Mouse (Mus musculus): ENCODE data around the gene Gm11565. TPM values are rescaled to one million over a fixed set of nuclear protein-coding genes. Genes with fewer than 3 reads are reported as not detected.

The Gm11565 gene
- not detected in 2 replicates for polyA plus RNA-seq (2015; fragmentation: Nextera tagmentation; extraction: Ambion mirVana)

GRCm38 (mm10) chr11:99914451-99914850, at the start of gene Gm11565:
Gene Gm11565, plus strand, starts transcription at chr11:99914751.

DNA sequence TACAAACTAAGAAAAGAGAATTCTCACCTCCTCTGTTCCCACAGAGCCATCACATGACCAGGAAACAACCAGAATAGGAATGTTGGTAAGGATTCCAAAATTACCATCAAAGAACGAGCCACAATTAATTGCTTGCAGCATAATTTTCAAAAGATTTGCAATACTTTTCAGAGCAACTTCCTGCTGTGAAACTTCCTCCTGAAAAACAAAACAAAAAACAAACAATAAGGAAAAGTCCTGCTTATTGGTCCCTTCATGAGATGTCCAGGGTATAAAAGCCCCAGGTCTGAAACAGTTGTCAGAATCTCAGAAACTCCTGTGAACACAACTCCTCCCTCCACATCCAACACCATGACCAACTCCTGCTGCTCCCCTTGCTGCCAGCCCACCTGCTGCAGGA, 41.5 kb upstream of the Gm11565 start, which contains the start of gene Krtap9-1:
Gene Krtap9-1 (plus strand): TSS at position 301 of the 400 bp plus-strand sequence.

GRCm38 (mm10) chr11:99878887-99879286, 35.7 kb upstream of the Gm11565 start, which contains the start of gene Gm11567:
Gene Gm11567, plus strand, starts transcription at chr11:99879187.

GRCm38 (mm10) chr11:99907620-99908019, 6.9 kb upstream of the Gm11565 start, which contains the start of gene Krtap31-1:
Gene Krtap31-1, plus strand, starts transcription at chr11:99907920.

DNA sequence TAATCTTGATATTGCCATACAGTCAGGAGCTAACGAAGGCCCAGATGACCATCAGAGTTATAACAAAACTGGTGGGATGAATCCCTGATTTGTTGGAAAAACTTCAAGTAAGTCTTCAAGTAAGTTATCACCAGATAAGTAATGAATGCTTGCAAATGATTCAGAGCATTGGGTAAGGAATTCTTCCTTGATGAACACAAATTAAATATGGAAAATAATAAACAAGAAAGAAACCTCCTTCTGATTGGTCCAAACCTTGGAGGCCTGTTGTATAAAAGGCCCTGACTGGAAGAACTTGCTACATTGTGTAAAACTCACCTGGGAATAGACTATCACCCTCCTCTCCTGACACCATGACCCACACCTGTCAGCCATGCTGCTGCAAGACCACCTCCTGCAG, 21.4 kb downstream of the Gm11565 start, which contains the start of gene Krtap31-2:
Gene Krtap31-2 (plus strand): TSS at position 301 of the 400 bp plus-strand sequence.

GRCm38 (mm10) chr11:99948175-99948574, 33.6 kb downstream of the Gm11565 start, which contains the start of gene Krtap9-5:
Gene Krtap9-5, plus strand, starts transcription at chr11:99948475.

Other genes starting within 250 kb of the Gm11565 start
- not detected in 2 replicates for gene Krtap4-6, start 248.8 kb upstream of the Gm11565 start, polyA plus RNA-seq (2015; fragmentation: Nextera tagmentation; extraction: Ambion mirVana)
- not detected in 2 replicates for gene Gm14190, start 224.0 kb upstream of the Gm11565 start, polyA plus RNA-seq (2015; fragmentation: Nextera tagmentation; extraction: Ambion mirVana)
- not detected in 2 replicates for gene Gm14180, start 180.5 kb upstream of the Gm11565 start, polyA plus RNA-seq (2015; fragmentation: Nextera tagmentation; extraction: Ambion mirVana)
- not detected in 2 replicates for gene Gm11595, start 141.8 kb upstream of the Gm11565 start, polyA plus RNA-seq (2015; fragmentation: Nextera tagmentation; extraction: Ambion mirVana)
- gene Krtap4-8, start 134.0 kb upstream of the Gm11565 start, polyA plus RNA-seq (2015; fragmentation: Nextera tagmentation; extraction: Ambion mirVana) = not detected in 2 replicates
- gene Krtap4-9, start 129.6 kb upstream of the Gm11565 start, polyA plus RNA-seq (2015; fragmentation: Nextera tagmentation; extraction: Ambion mirVana) = not detected in 2 replicates
- gene Gm11596, start 121.3 kb upstream of the Gm11565 start, polyA plus RNA-seq (2015; fragmentation: Nextera tagmentation; extraction: Ambion mirVana) = not detected in 2 replicates
- not detected in 2 replicates for gene Gm11569, start 115.8 kb upstream of the Gm11565 start, polyA plus RNA-seq (2015; fragmentation: Nextera tagmentation; extraction: Ambion mirVana)
- gene Gm11554, start 110.3 kb upstream of the Gm11565 start, polyA plus RNA-seq (2015; fragmentation: Nextera tagmentation; extraction: Ambion mirVana) = not detected in 2 replicates
- not detected in 2 replicates for gene Krtap4-13, start 104.9 kb upstream of the Gm11565 start, polyA plus RNA-seq (2015; fragmentation: Nextera tagmentation; extraction: Ambion mirVana)
- gene Gm11564, start 99.1 kb upstream of the Gm11565 start, polyA plus RNA-seq (2015; fragmentation: Nextera tagmentation; extraction: Ambion mirVana) = not detected in 2 replicates
- gene 2300003K06Rik, start 76.7 kb upstream of the Gm11565 start, polyA plus RNA-seq (2015; fragmentation: Nextera tagmentation; extraction: Ambion mirVana) = not detected in 2 replicates
- gene Krtap4-16, start 63.1 kb upstream of the Gm11565 start, polyA plus RNA-seq (2015; fragmentation: Nextera tagmentation; extraction: Ambion mirVana) = not detected in 2 replicates
- not detected in 2 replicates for gene Gm11568, start 56.8 kb upstream of the Gm11565 start, polyA plus RNA-seq (2015; fragmentation: Nextera tagmentation; extraction: Ambion mirVana)
- gene Gm11559, start 50.3 kb upstream of the Gm11565 start, polyA plus RNA-seq (2015; fragmentation: Nextera tagmentation; extraction: Ambion mirVana) = not detected in 2 replicates
- gene Krtap9-1, start 41.4 kb upstream of the Gm11565 start, polyA plus RNA-seq (2015; fragmentation: Nextera tagmentation; extraction: Ambion mirVana) = not detected in 2 replicates
- gene Gm11567, start 35.6 kb upstream of the Gm11565 start, polyA plus RNA-seq (2015; fragmentation: Nextera tagmentation; extraction: Ambion mirVana) = not detected in 2 replicates
- gene Krtap31-1, start 6.8 kb upstream of the Gm11565 start, polyA plus RNA-seq (2015; fragmentation: Nextera tagmentation; extraction: Ambion mirVana) = not detected in 2 replicates
- not detected in 2 replicates for gene Krtap31-2, start 21.5 kb downstream of the Gm11565 start, polyA plus RNA-seq (2015; fragmentation: Nextera tagmentation; extraction: Ambion mirVana)
- gene Krtap9-5, start 33.7 kb downstream of the Gm11565 start, polyA plus RNA-seq (2015; fragmentation: Nextera tagmentation; extraction: Ambion mirVana) = not detected in 2 replicates
- not detected in 2 replicates for gene Krtap29-1, start 64.3 kb downstream of the Gm11565 start, polyA plus RNA-seq (2015; fragmentation: Nextera tagmentation; extraction: Ambion mirVana)
- not detected in 2 replicates for gene Krtap16-1, start 71.8 kb downstream of the Gm11565 start, polyA plus RNA-seq (2015; fragmentation: Nextera tagmentation; extraction: Ambion mirVana)
- not detected in 2 replicates for gene Krtap17-1, start 79.2 kb downstream of the Gm11565 start, polyA plus RNA-seq (2015; fragmentation: Nextera tagmentation; extraction: Ambion mirVana)
- gene Krt33a, start 101.5 kb downstream of the Gm11565 start, polyA plus RNA-seq (2015; fragmentation: Nextera tagmentation; extraction: Ambion mirVana) = not detected in 2 replicates
- not detected in 2 replicates for gene Krt33b, start 115.1 kb downstream of the Gm11565 start, polyA plus RNA-seq (2015; fragmentation: Nextera tagmentation; extraction: Ambion mirVana)
- not detected in 2 replicates for gene Krt34, start 126.8 kb downstream of the Gm11565 start, polyA plus RNA-seq (2015; fragmentation: Nextera tagmentation; extraction: Ambion mirVana)
- not detected in 2 replicates for gene Krt31, start 135.8 kb downstream of the Gm11565 start, polyA plus RNA-seq (2015; fragmentation: Nextera tagmentation; extraction: Ambion mirVana)
- not detected in 2 replicates for gene Krt32, start 173.5 kb downstream of the Gm11565 start, polyA plus RNA-seq (2015; fragmentation: Nextera tagmentation; extraction: Ambion mirVana)
- not detected in 2 replicates for gene Krt35, start 181.5 kb downstream of the Gm11565 start, polyA plus RNA-seq (2015; fragmentation: Nextera tagmentation; extraction: Ambion mirVana)
- 0.12 and 0.14 TPM in 2 replicates for gene Krt36, start 190.9 kb downstream of the Gm11565 start, polyA plus RNA-seq (2015; fragmentation: Nextera tagmentation; extraction: Ambion mirVana)
- gene Krt13, start 206.8 kb downstream of the Gm11565 start, polyA plus RNA-seq (2015; fragmentation: Nextera tagmentation; extraction: Ambion mirVana) = 0.33 and 5.9 TPM in 2 replicates
- gene Krt15, start 221.2 kb downstream of the Gm11565 start, polyA plus RNA-seq (2015; fragmentation: Nextera tagmentation; extraction: Ambion mirVana) = 0.66 and 2.0 TPM in 2 replicates
- gene Krt19, start 233.9 kb downstream of the Gm11565 start, polyA plus RNA-seq (2015; fragmentation: Nextera tagmentation; extraction: Ambion mirVana) = 37.9 and 40.8 TPM in 2 replicates